Mouse (Mus musculus): ENCODE data around the gene Dppa4. TPM values are rescaled to one million over a fixed set of nuclear protein-coding genes. Genes with fewer than 3 reads are reported as not detected.

The Dppa4 gene
- polyA plus RNA-seq, 1 experiment from 2014 or later = not detected

Other genes starting within 250 kb of the Dppa4 start
- not detected in 2 replicates for gene Dppa2, start 20.2 kb downstream of the Dppa4 start, polyA plus RNA-seq (2016; fragmentation: Nextera tagmentation; extraction: Ambion mirVana)
- not detected in 2 replicates for gene Gm5485, start 128.7 kb downstream of the Dppa4 start, polyA plus RNA-seq (2016; fragmentation: Nextera tagmentation; extraction: Ambion mirVana)
- 0.05 TPM in 1 of 2 replicates, not detected in the other for gene Morc1, start 147.5 kb downstream of the Dppa4 start, polyA plus RNA-seq (2016; fragmentation: Nextera tagmentation; extraction: Ambion mirVana)